Mouse (Mus musculus) skeletal muscle tissue, adult 2 months (tissue): ENCODE measurements around the gene Fitm1.
A peak's percentile ranks its signal among the peaks of the same experiment; 100 is the strongest.

Experiments
- DNase-seq: peaks from one replicate; pipeline ENCODE4 v3.0.0-alpha.2; 2012; ENCODE audit warnings: low read depth, low spot score

Gene Fitm1

GRCm38 (mm10) chr14:55575302-55575701 lies at the start of gene Fitm1:
TSS of gene Fitm1 (plus strand) at chr14:55575617.
- peak; percentile 94 for DNase-seq

GRCm38 (mm10) chr14:55526674-55527073 lies 48.7 kb upstream of the Fitm1 start:
- no peak for DNase-seq

- DNase-seq: peak; percentile 29
These were observed 47.5 kb upstream of the Fitm1 start for GRCm38 (mm10) chr14:55527940-55528339.

DNA sequence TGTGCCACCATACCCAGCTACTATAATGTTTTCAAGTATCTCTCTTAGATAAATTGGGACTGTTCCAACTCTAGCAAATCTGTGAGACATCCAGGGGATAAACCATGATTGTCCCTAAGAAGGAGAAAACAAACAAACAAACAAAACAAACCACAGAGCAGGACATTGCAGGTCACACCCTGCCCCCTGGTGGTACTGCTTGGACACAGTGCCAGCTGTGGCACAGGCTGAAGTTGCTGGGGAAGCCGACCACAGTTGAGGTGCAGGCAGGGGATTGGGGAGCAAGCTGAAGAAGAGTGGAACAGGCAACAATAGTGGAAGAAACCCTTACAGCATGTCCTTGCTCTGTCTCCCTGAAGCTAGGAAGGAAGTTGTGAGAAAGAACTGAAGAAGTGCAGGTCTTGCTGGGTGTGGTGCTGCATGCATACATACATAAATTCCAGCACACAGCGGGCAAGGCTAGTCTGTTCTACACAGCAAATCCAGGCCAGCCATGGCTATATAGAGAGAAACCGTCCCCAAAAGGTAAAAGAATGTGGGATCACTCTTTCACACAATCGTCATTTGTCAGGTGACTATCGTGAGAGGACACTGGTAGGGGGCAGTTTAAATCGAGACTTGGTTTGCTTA lies 39.2 kb upstream of the Fitm1 start:
- DNase-seq: no peak

GRCm38 (mm10) chr14:55540067-55540786 lies 35.2 kb upstream of the Fitm1 start, which contains the start of gene Pck2:
TSS of gene Pck2 (plus strand) at chr14:55540266.
- DNase-seq: peak; percentile 87

- DNase-seq: peak; percentile 77
These were observed 34.6 kb upstream of the Fitm1 start for GRCm38 (mm10) chr14:55540787-55541321.

DNA sequence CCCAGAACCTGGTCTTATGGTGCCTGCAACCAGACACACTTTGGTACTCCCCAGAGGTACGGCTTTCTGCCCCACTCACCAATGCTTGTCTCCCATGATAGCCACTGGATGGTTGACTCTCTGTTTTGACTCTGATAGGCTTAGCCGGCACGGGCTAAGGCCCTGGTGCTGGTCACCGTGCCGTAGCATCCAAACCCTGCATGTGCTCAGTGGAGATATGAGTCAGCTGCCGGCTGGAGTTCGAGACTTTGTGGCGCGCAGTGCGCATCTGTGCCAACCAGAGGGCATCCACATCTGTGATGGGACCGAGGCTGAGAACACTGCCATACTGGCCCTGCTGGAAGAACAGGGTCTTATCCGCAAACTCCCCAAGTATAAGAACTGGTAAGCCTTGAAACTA lies 33.1 kb upstream of the Fitm1 start:
- no peak for DNase-seq

GRCm38 (mm10) chr14:55544334-55544733 lies 31.1 kb upstream of the Fitm1 start:
- DNase-seq: no peak

DNA sequence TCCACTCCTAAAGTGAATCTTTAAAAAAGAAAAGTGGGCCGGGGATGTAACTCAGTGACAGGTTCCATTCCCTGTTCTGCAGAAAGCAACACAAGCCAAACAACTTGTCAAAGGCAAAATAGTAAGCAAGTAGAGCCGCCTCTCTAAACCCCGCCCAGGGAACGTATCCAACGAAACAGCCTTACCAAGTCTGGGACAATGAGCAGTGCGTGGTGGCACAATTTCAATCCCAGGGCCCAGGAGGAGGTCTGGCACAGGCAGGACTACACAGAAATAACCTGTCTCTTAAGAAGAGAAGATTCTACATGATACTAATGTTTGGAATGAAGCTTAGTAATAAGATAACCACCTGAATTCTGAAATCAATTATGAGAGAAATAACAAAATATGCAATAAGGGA lies 25.2 kb upstream of the Fitm1 start:
- DNase-seq: no peak

- no peak for DNase-seq
These were observed 24.1 kb upstream of the Fitm1 start for GRCm38 (mm10) chr14:55551347-55551746.

GRCm38 (mm10) chr14:55551794-55552193 lies 23.6 kb upstream of the Fitm1 start:
- DNase-seq: no peak

DNA sequence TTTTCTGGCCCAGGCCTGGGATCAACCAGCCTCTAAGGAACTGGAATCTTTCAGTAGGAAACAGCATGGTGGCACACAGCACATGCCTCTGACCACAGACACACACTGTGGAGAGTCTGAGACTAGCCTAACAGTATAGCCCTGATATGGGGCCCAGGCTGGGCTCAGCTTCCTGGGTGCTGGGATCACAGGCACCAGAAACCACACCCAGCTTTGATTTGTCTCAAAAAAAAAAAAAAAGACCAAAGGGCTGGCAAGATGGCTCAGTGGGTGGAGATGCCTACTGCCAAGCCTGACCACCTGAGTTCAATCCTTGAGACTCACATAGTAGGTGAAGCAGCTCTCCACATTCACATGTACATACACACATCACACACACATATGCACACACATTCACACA lies 20.8 kb upstream of the Fitm1 start:
- no peak for DNase-seq

GRCm38 (mm10) chr14:55555788-55556187 lies 19.6 kb upstream of the Fitm1 start:
- no peak for DNase-seq

DNA sequence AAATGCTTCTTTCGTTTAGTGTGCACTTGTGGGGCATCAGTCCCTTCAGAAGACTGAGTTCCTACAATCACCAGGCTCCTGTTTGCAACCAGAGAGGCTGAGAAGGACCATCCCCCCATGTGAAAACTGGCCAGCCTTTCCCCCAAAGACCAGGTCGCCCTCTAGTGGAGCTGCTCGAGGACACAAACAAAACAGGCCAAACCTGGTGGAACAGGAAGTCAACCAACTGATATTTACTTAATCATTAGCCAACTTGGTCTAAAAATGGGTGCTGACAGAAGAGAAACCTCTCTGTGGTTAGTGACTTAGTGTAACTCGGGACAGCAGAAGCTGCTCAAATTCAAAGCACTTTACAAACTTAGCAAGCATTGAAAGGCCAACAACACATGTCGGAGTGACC lies 18.4 kb upstream of the Fitm1 start:
- DNase-seq: peak; percentile 78

DNA sequence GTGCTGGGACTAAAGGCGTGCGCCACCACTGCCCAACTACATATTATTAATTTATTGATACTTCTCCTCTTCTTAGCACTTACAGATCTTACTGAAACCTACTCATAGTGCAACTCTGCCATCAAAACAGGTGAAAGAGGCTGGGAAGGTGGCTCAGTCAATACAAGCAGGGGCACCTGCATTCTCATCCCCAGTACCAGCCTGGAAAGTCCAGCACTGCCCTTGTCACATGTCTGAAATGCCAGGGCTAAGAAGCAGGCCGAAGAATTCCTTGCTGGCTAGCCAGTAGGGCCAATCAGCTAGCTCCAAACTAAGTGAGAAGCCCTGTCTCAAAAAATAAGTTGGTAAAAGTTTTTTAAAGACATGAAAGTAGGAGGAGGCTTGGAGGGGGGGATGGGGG lies 17.8 kb upstream of the Fitm1 start:
- no peak for DNase-seq

DNA sequence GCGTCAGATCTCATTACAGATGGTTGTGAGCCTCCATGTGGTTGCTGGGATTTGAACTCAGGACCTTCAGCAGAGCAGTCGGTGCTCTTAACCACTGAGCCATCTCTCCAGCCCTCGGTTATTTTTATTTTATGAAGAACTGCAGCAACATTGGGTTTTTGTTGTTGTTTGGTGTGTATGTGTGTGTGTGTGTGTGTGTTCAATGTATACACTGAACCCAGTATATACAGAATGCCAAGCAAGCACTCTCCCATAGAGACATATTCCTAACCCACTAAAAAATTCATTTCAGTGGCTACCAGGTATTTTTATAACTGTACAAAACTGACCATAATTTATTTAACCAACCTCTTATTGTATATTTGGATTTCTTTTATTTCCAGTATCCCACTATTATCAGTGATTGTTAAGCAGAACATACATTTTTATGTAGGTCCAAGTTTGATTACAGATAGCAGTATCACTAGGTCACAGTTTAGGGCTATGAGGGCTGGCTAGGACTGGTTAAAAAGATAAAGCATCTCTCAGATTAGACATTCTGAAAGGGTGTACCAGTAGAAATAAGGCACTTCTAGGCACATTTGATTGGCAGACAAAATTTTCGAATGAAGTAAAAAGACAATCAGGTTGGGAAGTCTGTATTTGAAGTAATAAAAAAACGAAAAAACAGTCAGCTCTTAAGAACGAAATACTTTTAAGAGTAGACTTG lies 16.5 kb upstream of the Fitm1 start:
- DNase-seq: no peak

DNA sequence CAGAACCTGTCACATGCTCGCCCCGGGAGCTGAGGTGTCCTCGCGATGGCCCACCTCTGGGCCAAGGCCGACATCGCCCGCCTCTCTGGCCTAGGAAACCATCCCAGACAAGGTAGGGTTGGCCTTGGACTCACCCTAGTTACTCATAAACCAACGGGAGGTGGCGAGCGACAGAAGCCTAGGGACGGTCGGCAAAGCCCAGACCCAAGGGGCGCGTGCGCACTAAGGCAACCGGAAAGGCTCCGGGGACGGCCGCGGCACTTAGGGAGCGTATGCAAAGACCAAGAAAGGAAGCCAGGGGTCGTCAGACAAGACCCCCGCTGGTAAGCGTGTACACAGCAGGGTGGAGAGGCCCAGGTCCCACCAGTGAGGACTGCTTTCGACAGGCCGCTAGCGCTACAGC lies 15.6 kb upstream of the Fitm1 start, which contains the start of gene Dcaf11:
Dcaf11 (plus strand) TSS at position 208 of the 403 bp plus-strand sequence.
- peak; percentile 95 for DNase-seq

- DNase-seq: peak; percentile 99
These were observed 15.0 kb upstream of the Fitm1 start, which contains the start of gene A730061H03Rik for GRCm38 (mm10) chr14:55560202-55561073. TSS of gene A730061H03Rik (minus strand) at chr14:55560406.

DNA sequence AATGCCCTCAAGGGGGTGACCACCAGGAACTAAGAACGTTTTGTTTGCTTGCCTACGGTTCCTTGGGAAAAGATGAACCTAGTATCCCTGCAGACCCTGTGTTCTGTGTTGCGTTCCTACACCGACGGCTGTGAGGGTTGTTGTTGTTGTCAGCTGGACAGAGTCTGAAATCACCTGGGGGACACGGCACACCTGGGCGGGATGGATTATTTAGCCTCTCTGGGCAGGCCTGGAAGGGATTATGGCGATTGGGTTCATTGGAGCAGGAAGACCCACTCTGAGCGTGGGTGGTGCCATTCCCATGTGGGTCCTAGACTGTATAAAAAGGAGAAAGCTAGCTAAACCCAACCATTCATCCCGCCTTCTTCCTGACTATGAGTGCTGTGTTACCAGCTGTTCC lies 13.6 kb upstream of the Fitm1 start:
- no peak for DNase-seq

DNA sequence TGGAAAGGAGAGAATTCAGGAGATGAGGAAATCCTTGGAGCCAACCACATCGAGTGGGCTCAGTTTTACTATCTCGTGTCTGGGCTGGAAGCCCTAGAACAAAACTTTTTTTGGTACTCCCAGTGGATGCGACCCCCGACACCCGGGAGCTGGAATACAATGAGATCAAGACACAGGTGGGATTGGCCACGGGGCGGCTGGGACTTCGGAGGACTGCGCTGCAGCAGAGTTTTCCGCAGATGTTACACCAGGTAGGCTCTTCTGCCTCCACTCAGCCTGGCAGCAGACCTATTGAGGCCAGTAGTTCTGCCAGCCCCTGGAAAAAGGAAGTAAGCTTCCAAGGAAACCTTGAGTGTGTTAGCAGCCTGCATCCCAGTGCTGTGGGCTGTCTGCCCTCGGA lies 12.2 kb upstream of the Fitm1 start:
- DNase-seq: no peak

DNA sequence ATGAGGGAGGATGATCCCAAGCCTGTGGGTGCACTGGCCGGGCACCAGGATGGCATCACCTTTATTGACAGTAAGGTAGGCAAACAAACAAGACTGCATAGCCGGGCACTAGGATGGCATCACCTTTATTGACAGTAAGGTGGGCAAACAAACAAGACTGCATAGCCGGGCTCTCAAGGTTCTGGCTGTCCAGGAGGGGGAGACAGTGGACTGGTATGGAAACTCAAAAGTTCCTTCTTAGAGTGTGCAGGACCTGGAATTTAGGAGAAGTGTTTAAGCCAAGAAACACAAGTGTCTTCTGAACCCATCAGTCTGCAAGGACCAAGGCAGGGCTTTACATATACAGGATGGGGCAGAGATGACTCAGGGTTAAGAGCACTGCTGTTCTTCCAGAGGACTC lies 9.7 kb upstream of the Fitm1 start:
- DNase-seq: no peak
